Mouse (Mus musculus): ENCODE measurements around the gene Slc3a2.

DNA sequence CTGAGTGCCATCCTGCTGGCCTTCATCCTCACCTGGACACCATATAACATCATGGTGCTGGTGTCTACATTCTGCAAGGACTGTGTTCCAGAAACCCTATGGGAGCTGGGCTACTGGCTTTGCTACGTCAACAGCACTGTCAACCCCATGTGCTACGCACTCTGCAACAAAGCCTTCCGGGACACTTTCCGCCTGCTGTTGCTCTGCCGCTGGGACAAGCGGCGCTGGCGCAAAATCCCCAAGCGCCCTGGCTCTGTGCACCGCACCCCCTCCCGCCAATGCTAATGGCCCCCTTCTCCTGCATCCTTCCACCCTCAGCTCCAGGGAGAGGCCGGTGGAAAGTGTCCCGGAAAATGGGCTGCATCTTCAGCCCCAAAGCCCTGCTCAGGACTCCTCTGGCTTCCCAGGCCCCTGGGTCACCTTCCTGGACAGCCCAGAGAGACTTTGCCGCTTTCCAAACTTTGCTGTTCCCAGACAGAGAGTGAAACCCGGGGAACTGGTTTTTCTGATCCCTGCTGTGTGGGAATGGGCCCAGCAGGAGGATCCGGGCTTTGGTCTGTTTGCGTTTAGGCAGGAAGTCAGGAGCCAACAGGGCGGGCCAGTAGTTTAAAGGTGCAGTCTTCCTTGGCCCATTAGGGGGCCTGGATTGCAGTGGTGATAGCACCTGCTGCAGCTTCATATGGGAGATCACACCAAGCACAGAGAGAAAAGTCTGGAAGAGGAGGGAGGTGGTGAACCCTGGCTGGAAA is 44.0 kb downstream of the Slc3a2 start:
- TF ChIP-seq EP300 (IDR thresholded peaks at IDR 0.05) (no peak), CTCF (IDR thresholded peaks at IDR 0.05) (peak; percentile 37; the same call in 1 of the 2 replicates)
